1 mouse cellular context compared by ENCODE assay signal in the genomic region with DNA sequence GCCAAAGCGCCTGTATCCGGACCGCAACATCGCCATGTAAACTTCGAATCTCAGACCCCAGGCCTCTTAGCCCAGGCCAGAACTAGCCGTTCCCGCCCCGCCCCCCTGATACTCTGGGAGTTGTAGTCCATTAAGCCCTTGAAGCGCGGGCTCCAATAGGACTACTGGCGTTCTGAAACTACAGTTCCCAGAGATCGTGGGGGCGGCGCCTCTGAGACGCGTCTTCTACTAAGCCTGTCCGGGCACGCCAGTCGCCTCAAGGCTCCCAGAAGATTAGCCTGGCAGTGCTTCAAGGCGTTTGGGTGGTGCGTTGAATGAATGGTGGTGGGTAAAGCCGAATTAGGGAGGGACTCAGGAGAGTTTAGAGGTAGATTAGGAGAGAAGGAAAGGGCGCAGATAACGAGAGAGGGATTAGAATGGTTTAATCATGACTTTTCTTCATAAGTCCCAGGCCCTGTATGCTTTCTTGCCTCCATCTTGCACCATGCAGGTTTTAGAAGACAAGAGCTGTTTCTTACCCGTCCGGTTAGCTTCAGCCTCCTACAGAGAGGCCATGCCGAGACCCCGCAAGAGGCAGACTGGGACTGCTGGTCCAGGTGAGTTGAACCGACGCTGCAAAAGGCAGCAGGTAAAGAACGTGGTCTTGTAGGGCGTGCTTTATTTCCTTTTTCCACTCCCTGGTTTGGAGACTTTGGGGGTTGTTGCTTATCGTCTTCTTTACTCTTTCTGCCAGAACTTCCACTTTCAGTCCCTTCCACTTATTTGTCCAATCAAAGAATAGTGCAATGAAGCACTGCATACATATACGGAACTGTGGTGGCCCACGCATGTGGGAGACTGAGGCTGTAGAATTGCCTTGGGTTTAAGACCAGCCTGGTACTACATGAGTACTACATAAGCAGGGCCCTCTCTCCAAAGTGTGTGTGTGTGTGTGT.
TF ChIP-seq lines count a peak whose summit lies in the region.

A gene (minus strand): TSS at position 106 of the 935 bp plus-strand sequence.
A gene (plus strand): TSS at position 250 of the 935 bp plus-strand sequence.

TF ChIP-seq in CH12.LX, 34 proteins besides CTCF, POLR2A, EP300 and RAD21 (continued from another document):
- no peak for TF ChIP-seq ZKSCAN1 (IDR thresholded peaks at IDR 0.05; ENCODE audit: borderline replicate concordance, low read depth, low read length)
- peak; percentile 98 for TF ChIP-seq HCFC1 (IDR thresholded peaks at IDR 0.05; ENCODE audit: low read depth, low read length)
- TF ChIP-seq NRF1 (IDR thresholded peaks at IDR 0.05; ENCODE audit: low read depth, low read length): peak; percentile 1; the same call in 1 of the 2 replicates
- TF ChIP-seq GABPA (IDR thresholded peaks at IDR 0.05; ENCODE audit: insufficient replicate concordance, low read depth, low read length): peak; percentile 44; the same call in 1 of the 2 replicates
- TF ChIP-seq MXI1 (IDR thresholded peaks at IDR 0.05; ENCODE audit: low read depth, low read length): peak; percentile 68
- no peak for TF ChIP-seq E2F4 (IDR thresholded peaks at IDR 0.05; ENCODE audit: insufficient replicate concordance, low read depth, low read length)
- no peak for TF ChIP-seq USF2 (conservative IDR thresholded peaks at IDR 0.05; ENCODE audit: low read depth, low read length)
- TF ChIP-seq NELFE (IDR thresholded peaks at IDR 0.05; ENCODE audit: low read depth, low read length): peak; percentile 83
- TF ChIP-seq UBTF (IDR thresholded peaks at IDR 0.05; ENCODE audit: low read depth, low read length): no peak
- TF ChIP-seq TCF12 (IDR thresholded peaks at IDR 0.05; ENCODE audit: low read depth, low read length): peak; percentile 70
- no peak for TF ChIP-seq ZNF384 (IDR thresholded peaks at IDR 0.05; ENCODE audit: low read depth, low read length)
- TF ChIP-seq KAT2A (IDR thresholded peaks at IDR 0.05; ENCODE audit: insufficient replicate concordance, low read length): peak; percentile 96; the same call in 1 of the 2 replicates
- peak; percentile 86 for TF ChIP-seq MAZ (IDR thresholded peaks at IDR 0.05; ENCODE audit: low read depth, low read length)
- TF ChIP-seq SIN3A (IDR thresholded peaks at IDR 0.05; ENCODE audit: low read length): peak; percentile 63; the same call in 1 of the 2 replicates
- TF ChIP-seq CHD1 (IDR thresholded peaks at IDR 0.05; ENCODE audit: low read depth, low read length): peak; percentile 86
- peak; percentile 49 for TF ChIP-seq ELF1 (IDR thresholded peaks at IDR 0.05; ENCODE audit: low read depth, low read length)
- 0 out of 2 replicates have a peak, but pooled peaks have one; percentile 6 for TF ChIP-seq MEF2A (IDR thresholded peaks at IDR 0.05; ENCODE audit: borderline replicate concordance, low read depth, low read length)
- TF ChIP-seq POLR2AphosphoS2 (IDR thresholded peaks at IDR 0.05; ENCODE audit: low read depth, low read length): peak; percentile 71; the same call in 1 of the 2 replicates
TF ChIP-seq in CH12.LX: peak in this region for 16.
